Mouse (Mus musculus): ENCODE measurements around the gene Serpina1b.
"Not testable (repeated sequence)": the region's sequence is repeated elsewhere in the genome, so short reads cannot be mapped to it uniquely, and the experiment has no call there.

Gene Serpina1b
- long read RNA-seq, experiment 1, partial matches to known transcripts, result 0 of 1 reads
- long read RNA-seq, experiment 1, other reads (novel, unspliced or antisense), result 0 of 1 reads
- long read RNA-seq, experiment 2, result 0 reads

DNA sequence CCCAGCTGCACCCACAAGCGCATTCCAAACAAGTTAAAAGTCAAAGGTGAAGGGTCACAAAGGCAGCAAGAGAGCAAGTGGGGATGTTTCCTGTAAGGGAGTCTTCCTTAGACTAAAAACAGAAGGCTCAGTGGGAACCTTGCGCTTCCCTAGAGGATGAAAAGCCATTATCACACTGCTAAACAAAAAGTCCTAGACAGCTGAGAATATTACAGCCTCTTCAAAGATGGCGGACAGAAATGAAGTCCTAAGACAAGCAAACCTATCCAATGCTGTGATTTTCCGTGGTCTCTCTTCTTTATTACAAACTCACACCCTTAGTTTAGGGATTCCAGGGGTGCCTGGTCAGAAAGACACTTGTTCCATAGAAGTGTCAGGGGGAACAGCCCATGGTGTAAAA lies at the start of gene Serpina1b:
TSS of gene Serpina1b (minus strand) at position 101 of the 400 bp plus-strand sequence.
- intact Hi-C loops (cut with DNase I), result not testable (repeated sequence)

DNA sequence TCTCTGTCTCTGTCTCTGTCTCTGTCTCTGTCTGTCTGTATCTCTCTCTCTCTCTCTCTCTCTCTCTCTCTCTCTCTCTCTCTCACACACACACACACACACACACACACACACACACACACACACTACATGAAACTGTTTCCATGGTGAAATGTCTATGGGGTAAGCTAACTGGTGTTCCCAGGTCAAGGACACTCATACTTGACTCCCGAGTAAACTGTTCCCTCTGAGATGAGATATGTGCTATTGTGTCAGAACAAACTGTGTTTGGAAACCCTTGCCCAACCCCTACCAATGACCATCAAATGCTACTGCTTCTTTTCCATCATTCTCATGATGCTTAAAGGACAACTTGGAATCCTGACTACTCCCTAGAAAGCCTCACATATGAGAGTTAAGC lies 36.7 kb upstream of the Serpina1b start:
- intact Hi-C loops (cut with DNase I), result not testable (repeated sequence)

DNA sequence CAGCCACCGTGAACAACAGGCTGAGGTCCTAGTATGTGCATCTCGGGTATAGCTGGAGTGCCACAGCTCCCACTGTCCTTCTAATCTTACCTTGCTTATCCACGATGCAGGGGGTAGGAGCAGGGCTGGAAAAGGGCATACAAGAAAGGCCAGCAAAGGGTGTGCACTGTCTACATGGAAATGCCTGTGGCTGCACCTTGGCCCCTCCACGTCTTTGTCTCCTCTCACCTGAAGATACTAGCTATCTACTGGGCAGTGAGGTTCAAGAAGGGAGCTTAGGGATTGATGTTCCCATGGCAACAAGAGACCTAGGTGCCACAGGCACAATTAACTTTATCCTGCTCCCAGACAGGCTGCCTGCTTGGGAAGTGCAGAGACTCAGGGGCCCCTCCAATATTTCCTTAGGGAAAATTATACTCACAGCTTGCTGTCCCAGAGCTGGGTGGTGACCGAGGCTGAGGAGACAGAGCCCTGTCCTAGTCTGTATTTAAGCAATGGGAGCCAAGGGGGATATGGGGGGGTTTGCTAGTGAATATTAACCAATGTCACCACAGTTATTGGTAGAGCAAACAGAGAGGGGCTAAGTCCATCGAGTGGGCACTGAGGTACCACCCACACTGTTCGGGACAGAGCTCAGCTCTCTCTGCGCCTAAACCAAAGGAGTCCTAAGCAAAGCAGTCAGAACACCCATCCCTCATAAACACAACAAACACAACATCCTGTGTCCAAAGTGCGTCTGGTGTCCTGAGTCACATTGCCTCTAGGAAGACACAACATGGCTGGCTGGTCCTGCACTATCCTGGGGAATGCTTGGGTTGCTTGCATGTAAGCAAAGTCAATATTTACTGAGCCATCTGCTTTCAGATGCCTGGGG lies 33.2 kb upstream of the Serpina1b start, which contains the start of gene Serpina1a:
TSS of gene Serpina1a (minus strand) at position 462 of the 874 bp plus-strand sequence.
- intact Hi-C loops (cut with DNase I), result not testable (repeated sequence)

DNA sequence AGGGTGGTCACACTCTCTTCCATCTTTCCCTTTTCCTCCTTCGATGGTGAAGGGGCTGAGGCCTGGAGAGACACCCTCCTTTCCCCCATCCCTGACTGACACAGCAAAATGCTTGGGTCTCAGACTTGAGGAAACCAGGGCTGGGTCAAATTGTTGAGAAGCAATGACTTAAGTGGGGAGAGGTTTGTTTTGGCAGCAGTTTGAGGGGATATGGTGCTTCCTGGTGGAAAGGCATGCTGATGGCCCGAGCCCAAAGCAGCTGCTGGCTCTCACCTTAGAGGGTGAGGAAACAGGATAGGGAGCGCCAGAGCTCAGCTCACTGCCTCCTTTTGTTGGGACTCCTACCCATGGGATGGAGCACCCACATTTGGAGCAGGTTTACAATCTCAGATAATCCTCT lies 30.8 kb upstream of the Serpina1b start:
- intact Hi-C loops (cut with DNase I), result no loop called here

DNA sequence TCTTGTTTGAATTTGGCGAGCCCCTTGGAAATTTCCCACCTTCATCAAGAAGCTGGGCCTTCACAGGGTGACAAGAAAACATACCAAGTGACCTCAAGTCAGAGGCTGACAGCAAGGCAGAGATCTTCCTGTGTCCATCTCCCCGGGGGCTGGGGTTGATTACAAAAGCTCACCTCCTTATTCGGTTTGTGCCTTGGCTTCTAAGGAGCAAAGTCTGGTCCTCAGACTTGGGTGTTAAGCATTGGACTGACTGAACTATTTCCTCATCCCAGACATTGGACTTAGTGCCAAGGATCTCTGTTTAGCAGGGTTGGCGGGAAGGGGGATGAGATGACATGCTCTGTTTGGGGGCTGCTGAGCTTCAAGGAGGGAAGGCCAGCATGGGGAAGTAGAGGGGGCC lies 30.4 kb upstream of the Serpina1b start:
- intact Hi-C loops (cut with DNase I), result not testable (repeated sequence)

DNA sequence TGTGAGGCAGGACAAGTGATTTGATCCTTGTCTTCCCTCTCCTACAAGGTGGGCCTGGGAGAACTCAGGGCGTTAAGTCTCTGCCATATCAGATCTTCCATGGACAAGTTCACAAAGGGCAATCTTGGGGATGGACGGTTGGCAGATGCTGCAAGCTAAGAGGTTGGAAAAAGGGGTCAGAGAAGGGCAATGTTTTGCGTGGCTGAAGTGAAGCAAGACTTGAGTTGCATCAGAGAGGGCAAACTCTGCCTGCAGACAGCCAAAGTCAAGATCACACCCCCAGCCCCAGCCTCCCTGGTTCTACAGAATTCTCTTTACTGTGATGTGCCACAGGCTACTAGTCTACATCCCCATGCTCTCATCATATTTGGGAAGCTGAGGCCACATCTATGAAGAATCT lies 29.4 kb upstream of the Serpina1b start:
- intact Hi-C loops (cut with DNase I), result not testable (repeated sequence)

DNA sequence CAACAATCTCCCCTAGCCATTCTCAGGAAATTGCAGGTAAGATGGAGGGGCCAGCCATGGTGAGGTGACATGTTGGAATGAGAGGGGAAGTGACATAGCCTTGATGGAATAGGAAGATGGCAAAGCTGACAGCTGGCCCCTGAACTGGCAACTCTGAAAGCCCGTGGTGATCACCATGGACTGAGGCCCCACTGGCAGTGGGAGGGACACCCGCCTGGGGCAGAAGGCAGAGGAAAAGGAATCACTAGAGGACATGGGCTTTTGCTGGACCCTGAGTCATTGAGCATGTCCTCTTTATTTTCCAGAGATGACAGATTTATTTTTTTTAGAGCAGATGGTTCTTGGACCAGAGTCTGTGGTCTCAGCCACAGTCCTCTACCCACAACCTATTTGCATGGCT lies 22.9 kb upstream of the Serpina1b start:
- intact Hi-C loops (cut with DNase I), result not testable (repeated sequence)

DNA sequence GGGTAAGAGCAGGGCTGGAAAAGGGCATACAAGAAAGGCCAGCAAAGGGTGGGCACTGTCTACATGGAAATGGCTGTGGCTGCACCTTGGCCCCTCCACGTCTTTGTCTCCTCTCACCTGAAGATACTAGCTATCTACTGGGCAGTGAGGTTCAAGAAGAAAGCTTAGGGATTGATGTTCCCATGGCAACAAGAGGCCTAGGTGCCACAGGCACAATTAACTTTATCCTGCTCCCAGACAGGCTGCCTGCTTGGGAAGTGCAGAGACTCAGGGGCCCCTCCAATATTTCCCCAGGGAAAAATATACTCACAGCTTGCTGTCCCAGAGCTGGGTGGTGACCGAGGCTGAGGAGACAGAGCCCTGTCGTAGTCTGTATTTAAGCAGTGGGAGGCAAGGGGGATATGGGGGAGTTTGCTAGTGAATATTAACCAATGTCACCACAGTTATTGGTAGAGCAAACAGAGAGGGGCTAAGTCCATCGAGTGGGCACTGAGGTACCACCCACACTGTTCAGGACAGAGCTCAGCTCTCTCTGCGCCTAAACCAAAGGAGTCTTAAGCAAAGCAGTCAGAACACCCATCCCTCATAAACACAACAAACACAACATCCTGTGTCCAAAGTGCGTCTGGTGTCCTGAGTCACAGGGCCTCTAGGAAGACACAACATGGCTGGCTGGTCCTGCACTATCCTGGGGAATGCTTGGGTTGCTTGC lies 2.4 kb downstream of the Serpina1b start:
- intact Hi-C loops (cut with DNase I), result not testable (repeated sequence)

DNA sequence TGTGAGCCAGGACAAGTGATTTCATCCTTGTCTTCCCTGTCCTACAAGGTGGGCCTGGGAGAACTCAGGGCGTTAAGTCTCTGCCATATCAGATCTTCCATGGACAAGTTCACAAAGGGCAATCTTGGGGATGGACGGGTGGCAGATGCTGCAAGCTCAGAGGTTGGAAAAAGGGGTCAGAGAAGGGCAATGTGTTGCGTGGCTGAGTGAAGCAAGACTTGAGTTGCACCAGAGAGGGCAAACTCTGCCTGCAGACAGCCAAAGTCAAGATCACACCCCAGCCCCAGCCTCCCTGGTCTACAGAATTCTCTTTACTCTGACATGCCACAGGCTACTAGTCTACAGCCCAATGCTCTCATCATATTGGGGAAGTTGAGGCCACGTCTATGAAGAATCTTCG lies 6.3 kb downstream of the Serpina1b start:
- intact Hi-C loops (cut with DNase I), result not testable (repeated sequence)

DNA sequence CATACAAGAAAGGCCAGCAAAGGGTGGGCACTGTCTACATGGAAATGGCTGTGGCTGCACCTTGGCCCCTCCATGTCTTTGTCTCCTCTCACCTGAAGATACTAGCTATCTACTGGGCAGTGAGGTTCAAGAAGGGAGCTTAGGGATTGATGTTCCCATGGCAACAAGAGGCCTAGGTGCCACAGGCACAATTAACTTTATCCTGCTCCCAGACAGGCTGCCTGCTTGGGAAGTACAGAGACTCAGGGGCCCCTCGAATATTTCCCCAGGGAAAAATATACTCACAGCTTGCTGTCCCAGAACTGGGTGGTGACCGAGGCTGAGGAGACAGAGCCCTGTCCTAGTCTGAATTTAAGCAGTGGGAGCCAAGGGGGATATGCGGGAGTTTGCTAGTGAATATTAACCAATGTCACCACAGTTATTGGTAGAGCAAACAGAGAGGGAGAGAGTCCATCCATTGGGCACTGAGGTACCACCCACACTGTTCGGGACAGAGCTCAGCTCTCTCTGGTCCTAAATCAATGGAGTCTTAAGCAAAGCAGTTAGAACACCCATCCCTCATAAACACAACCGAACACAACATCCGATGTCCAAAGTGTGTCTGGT lies 56.8 kb downstream of the Serpina1b start, which contains the start of gene Serpina1d:
TSS of gene Serpina1d (minus strand) at position 347 of the 606 bp plus-strand sequence.
- intact Hi-C loops (cut with DNase I), result not testable (repeated sequence)

DNA sequence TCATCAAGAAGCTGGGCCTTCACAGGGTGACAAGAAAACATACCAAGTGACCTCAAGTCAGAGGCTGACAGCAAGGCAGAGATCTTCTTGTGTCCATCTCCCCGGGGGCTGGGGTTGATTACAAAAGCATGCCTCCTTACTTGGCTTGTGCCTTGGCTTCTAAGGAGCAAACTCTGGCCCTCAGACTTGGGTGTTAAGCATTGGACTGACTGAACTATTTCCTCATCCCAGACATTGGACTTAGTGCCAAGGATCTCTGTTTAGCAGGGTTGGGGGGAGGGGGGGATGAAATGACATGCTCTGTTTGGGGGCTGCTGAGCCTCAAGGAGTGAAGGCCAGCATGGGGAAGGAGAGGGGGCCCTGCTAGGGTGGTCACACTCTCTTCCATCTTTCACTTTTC lies 59.6 kb downstream of the Serpina1b start:
- intact Hi-C loops (cut with DNase I), result not testable (repeated sequence)

DNA sequence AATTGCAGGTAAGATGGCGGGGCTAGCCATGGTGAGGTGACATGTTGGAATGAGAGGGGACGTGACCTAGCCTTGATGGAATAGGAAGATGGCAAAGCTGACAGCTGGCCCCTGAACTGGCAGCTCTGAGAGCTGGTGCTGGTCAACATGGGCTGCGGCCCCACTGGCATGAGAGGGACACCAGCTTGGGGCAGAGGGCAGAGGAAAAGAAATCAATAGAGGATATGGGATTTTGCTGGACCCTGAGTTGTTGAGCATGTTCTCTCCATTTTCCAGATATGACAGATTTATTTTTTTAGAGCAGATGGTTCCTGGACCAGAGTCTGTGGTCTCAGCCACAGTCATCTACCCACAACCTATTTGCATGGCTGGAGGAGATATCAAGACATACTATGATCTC lies 67.1 kb downstream of the Serpina1b start:
- intact Hi-C loops (cut with DNase I), result not testable (repeated sequence)

DNA sequence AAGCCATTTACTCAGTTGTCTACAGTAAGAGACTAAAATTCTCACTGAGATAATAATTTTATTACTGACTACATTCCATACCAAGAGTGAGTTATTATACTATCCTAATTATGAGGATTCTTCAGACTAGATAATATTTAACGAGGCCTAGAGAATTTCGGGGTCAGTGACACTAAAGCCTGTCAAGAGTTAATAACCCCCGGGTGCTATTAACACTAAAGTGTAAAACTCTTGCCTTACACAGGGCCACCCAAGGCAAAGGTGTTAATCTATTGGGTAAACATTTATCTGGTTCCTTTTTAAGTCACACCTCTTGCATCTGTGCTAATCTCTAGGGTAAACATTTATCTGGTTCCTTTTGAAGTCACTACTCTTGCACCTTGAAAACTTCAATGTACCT lies 69.9 kb downstream of the Serpina1b start:
- intact Hi-C loops (cut with DNase I), result not testable (repeated sequence)

DNA sequence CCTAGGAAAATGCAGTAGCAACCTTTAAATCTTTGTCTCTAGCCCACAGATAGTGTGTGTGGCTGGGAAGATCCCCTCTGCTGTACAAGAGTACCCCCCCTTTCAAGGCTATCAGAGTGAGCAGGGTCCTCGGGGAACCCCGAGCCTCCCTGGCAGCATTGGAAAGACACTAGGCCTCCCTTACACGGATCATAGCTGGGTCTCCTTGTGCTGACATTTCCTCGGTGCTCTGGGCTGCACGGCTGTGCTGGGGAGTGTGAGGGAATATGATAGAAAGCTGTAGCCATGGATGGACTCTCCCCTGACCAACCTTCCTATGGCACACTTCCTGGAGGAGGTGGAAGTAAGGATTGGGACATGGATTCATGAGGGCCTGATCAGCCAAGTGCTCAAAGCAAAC lies 84.2 kb downstream of the Serpina1b start:
- intact Hi-C loops (cut with DNase I), result not testable (repeated sequence)

DNA sequence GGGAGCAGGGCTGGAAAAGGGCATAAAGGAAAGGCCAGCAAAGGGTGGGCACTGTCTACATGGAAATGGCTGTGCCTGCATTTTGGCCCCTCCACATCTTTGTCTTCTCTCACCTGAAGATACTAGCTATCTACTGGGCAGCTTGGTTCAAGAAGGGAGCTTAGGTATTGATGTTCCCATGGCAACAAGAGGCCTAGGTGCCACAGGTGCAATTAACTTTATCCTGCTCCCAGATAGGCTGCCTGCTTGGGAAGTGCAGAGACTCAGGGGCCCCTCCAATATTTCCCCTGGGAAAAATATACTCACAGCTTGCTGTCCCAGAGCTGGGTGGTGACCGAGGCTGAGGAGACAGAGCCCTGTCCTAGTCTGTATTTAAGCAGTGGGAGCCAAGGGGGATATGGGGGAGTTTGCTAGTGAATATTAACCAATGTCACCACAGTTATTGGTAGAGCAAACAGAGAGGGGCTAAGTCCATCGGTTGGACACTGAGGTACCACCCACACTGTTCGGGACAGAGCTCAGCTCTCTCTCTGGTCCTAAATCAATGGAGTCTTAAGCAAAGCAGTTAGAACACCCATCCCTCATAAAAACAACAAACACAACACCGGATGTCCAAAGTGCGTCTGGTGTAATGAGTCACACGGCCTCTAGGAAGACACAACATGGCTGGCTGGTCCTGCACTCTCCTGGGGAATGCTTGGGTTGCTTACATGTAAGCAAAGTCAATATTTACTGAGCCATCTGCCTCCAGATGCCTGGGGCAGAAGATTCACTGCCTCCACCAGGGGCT lies 92.2 kb downstream of the Serpina1b start:
- intact Hi-C loops (cut with DNase I), result not testable (repeated sequence)

DNA sequence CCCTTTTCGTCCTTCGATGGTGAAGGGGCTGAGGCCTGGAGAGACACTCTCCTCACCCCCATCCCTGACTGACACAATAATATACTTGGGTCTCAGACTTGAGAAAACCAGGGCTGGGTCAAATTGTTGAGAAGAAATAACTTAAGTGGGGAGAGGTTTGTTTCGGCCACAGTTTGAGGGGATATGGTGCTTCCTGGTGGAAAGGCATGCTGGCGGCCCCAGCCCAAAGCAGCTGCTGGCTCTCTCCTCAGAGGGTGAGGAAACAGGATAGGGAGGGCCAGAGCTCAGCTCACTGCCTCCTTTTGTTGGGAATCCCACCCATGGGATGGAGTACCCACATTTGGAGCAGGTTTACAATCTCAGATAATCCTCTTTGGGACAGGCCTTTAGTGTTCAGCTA lies 94.6 kb downstream of the Serpina1b start:
- intact Hi-C loops (cut with DNase I), result not testable (repeated sequence)

DNA sequence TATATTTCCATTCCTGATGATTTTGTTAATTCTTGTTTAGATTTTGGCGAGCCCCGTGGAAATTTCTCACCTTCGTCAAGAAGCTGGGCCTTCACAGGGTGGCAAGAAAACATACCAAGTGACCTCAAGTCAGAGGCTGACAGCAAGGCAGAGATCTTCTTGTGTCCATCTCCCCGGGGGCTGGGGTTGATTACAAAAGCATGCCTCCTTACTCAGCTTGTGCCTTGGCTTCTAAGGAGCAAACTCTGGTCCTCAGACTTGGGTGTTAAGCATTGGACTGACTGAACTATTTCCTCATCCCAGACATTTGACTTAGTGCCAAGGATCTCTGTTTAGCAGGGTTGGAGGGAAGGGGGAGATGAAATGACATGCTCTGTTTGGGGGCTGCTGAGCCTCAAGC lies 95.1 kb downstream of the Serpina1b start:
- intact Hi-C loops (cut with DNase I), result not testable (repeated sequence)

DNA sequence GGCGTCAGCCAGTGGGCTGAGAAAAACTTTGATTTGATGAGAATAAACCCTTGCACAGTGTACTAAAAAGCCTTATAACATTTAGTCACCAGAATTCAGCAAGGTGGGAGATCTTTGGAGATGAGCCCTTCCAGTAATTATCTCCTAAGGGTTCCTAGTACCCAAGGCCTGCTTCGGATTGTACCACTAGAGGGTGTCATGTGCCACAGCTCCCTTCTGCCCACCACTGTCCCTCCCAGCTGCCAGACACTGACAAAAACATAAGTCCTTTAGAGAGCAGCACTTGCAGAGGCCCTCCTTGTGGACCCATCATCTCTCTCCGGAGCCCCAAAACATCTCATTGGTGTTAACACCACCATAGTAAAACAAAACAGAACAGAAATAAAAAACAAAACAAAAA lies 118.6 kb downstream of the Serpina1b start:
- intact Hi-C loops (cut with DNase I), result no loop called here

DNA sequence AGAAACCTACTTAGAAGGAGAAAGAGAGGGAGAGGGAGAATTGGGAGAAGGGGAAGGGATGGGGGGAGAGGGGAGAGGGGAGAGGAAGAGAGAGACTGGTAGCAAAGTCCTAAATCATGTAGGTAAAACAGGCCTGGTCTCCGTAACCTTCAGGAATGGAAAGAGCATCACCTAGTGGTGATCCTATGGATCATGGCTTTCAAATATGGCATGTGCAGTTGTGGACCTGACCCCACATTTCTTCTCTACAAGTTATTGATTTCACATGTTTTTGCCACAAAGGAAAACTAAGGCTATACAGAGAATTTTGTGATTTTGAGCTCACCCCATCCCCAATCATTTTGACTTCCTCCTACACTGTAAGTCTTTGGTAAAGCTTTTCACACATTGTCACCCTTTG lies 119.8 kb downstream of the Serpina1b start:
- intact Hi-C loops (cut with DNase I), result no loop called here

DNA sequence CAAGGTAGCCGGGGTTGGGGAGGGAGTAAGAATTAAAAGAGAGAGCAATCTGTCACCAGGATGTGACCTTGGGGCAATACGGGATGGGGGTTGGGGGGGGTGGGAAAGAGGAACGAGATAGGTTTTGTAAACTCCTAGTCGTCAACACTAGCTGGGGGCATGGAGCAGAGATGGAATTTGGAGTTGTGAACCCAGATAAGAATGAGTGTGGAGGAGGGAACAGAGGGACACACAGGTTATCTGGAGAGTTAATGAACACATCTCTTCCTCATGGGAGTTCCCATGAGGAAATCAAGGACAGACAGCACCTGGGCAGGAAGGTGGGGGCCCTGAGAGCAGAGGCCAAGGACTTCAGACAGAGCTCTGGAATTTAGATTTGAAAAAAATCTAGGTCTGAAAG lies 124.1 kb downstream of the Serpina1b start:
- intact Hi-C loops (cut with DNase I), result no loop called here

DNA sequence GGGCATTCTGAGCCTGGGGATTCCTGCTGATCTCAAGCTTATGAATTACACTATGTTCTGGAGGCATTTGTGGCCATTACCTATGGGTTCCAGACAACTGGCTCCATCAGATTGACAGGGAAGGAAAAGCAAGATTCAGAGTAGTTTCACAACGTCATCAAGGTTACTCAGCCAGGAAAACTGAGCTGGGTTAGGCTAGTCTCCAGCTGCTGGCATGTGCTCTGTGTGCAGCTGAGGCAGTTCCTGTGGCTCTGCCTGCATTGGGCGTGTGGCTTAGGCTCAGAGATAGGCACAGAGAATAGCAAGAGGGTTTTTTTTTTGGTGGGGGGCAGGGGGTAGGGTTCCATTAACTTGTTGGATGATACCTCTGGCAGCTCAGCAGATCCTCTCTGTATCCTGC lies 124.6 kb downstream of the Serpina1b start:
- intact Hi-C loops (cut with DNase I), result no loop called here

Data from adrenal gland (tissue).